10 mouse cellular contexts compared by ENCODE assay signal in genomic region chr8:124250785-124251184, GRCm38 (mm10). TPM values are rescaled to one million over a fixed set of nuclear protein-coding genes. Genes with fewer than 3 reads are reported as not detected.
A peak's percentile ranks its signal among the peaks of the same experiment; 100 is the strongest.
DNase-seq lines count a peak whose midpoint lies in the region; ATAC-seq and TF ChIP-seq lines count a peak whose summit lies in the region.
"Had no signal": no experiment of that assay in that cellular context is flagged by ENCODE, and none has a peak within 500 bp of the region (broad histone marks: within the 10 kb centered on the region; RNA-seq: fewer than 3 reads in every experiment).

No protein-coding gene starts in this region.

- H3K27me3 ChIP-seq in forebrain, embryonic 10.5 days (ENCODE audit: poor library complexity, severe bottlenecking) = no peaks in the 10 kb centered on the region
- no peaks in the 10 kb centered on the region for H3K27me3 ChIP-seq in forebrain, postnatal 0 days (ENCODE audit: insufficient read depth, low read length)
- H3K27me3 ChIP-seq in kidney, embryonic 14.5 days (ENCODE audit: control insufficient read depth, insufficient read depth, low read length) = no peaks in the 10 kb centered on the region
- no peaks in the 10 kb centered on the region for H3K27me3 ChIP-seq in lung, postnatal 0 days (replicated peaks; ENCODE audit: insufficient read depth, low read length)

- H3K4me3 ChIP-seq in forebrain, embryonic 10.5 days = no peak overlapping the region
- H3K4me3 ChIP-seq in forebrain, postnatal 0 days (ENCODE audit: low read depth, low read length) = no peak overlapping the region
- no peak overlapping the region for H3K4me3 ChIP-seq in kidney, embryonic 14.5 days (ENCODE audit: low read length)
- no peak overlapping the region for H3K4me3 ChIP-seq in lung, postnatal 0 days (ENCODE audit: low read depth, low read length)

- no peak for TF ChIP-seq CTCF in forebrain, postnatal 0 days (IDR thresholded peaks at IDR 0.05; ENCODE audit: low read depth)
- TF ChIP-seq CTCF in lung, postnatal 0 days (IDR thresholded peaks at IDR 0.05) = peak; percentile 28; the same call in 1 of the 2 replicates

- no peak overlapping the region for H3K4me2 ChIP-seq in forebrain, postnatal 0 days (ENCODE audit: low read depth)
- no peak overlapping the region for H3K4me2 ChIP-seq in kidney, embryonic 14.5 days (replicated peaks; ENCODE audit: low read depth, low read length)
- peak overlapping the region; percentile 22; the same call in 1 of the 2 replicates for H3K4me2 ChIP-seq in lung, postnatal 0 days (replicated peaks; ENCODE audit: low read depth, low read length)

- DNase-seq in forebrain, embryonic 10.5 days (ENCODE audit: extremely low spot score, low spot score) = no peak
- no peak for DNase-seq in forebrain, postnatal 0 days
- DNase-seq in adrenal gland, postnatal 10 days = peak; percentile 43
- peak; percentile 97 for DNase-seq in lung, postnatal 0 days (ENCODE audit: low spot score)
- DNase-seq in testis, postnatal 10 days (ENCODE audit: low spot score) = no peak
- no peak for DNase-seq in cerebellum, postnatal 25 days
- DNase-seq in right cerebral cortex, postnatal 4 days = no peak
- DNase-seq: midbrain, embryonic 14.5 days; thymus, adult 2 months had no signal

- H3K36me3 ChIP-seq in forebrain, embryonic 10.5 days (replicated peaks) = peaks cover 27% of the 10 kb centered on the region
- H3K36me3 ChIP-seq in forebrain, postnatal 0 days (ENCODE audit: insufficient read depth) = no peaks in the 10 kb centered on the region
- no peaks in the 10 kb centered on the region for H3K36me3 ChIP-seq in kidney, embryonic 14.5 days (ENCODE audit: control insufficient read depth, insufficient read depth, low read length)
- H3K36me3 ChIP-seq in lung, postnatal 0 days (ENCODE audit: insufficient read depth, low read length) = no peaks in the 10 kb centered on the region

- 44% methylated on average over 4 of the region's 4 CpGs for WGBS in forebrain, embryonic 10.5 days
- 38% methylated on average over 4 of the region's 4 CpGs for WGBS in forebrain, postnatal 0 days
- 9% methylated on average over 4 of the region's 4 CpGs for WGBS in kidney, embryonic 14.5 days
- WGBS in lung, postnatal 0 days = 28% methylated on average over 4 of the region's 4 CpGs

- peaks cover 26% of the 10 kb centered on the region for H3K4me1 ChIP-seq in forebrain, embryonic 10.5 days
- peaks cover 3% of the 10 kb centered on the region for H3K4me1 ChIP-seq in forebrain, postnatal 0 days (ENCODE audit: insufficient read depth)
- H3K4me1 ChIP-seq in kidney, embryonic 14.5 days (ENCODE audit: control insufficient read depth, insufficient read depth, low read length) = peaks cover 22% of the 10 kb centered on the region
- peaks cover 16% of the 10 kb centered on the region; the same call in 1 of the 2 replicates for H3K4me1 ChIP-seq in lung, postnatal 0 days (ENCODE audit: insufficient read depth, low read depth, low read length)

- peak; percentile 93 for TF ChIP-seq EP300 in lung, postnatal 0 days (IDR thresholded peaks at IDR 0.05)

- H3K27ac ChIP-seq in forebrain, embryonic 10.5 days = peak overlapping the region; percentile 80
- no peak overlapping the region for H3K27ac ChIP-seq in forebrain, postnatal 0 days (ENCODE audit: low read depth, low read length)
- H3K27ac ChIP-seq in kidney, embryonic 14.5 days (ENCODE audit: low read depth, low read length) = no peak overlapping the region; the same call in 1 of the 2 replicates
- peak overlapping the region; percentile 60 for H3K27ac ChIP-seq in lung, postnatal 0 days (ENCODE audit: low read length)

- no peak for ATAC-seq in forebrain, postnatal 0 days
- peak; percentile 72 for ATAC-seq in kidney, embryonic 14.5 days (ENCODE audit: low FRiP score, low TSS enrichment)
- peak; percentile 84 for ATAC-seq in lung, postnatal 0 days

- H3K9ac ChIP-seq in forebrain, postnatal 0 days = no peak overlapping the region
- H3K9ac ChIP-seq in kidney, embryonic 14.5 days (ENCODE audit: low read depth, low read length) = peak overlapping the region; percentile 3; the same call in 1 of the 2 replicates
- no peak overlapping the region for H3K9ac ChIP-seq in lung, postnatal 0 days (replicated peaks; ENCODE audit: low read depth)

- no peaks in the 10 kb centered on the region for H3K9me3 ChIP-seq in forebrain, embryonic 10.5 days
- no peaks in the 10 kb centered on the region for H3K9me3 ChIP-seq in forebrain, postnatal 0 days (ENCODE audit: low read length)
- H3K9me3 ChIP-seq in kidney, embryonic 14.5 days (ENCODE audit: control insufficient read depth, low read length) = no peaks in the 10 kb centered on the region
- no peaks in the 10 kb centered on the region for H3K9me3 ChIP-seq in lung, postnatal 0 days (ENCODE audit: low read length)

RNA-seq across cellular contexts. Expression of gene Galnt2, which starts 19.6 kb away (rescaled TPM):
- polyA plus RNA-seq in forebrain, embryonic 10.5 days (2016; fragmentation: Nextera tagmentation; extraction: Ambion mirVana) = 40.7 and 40.9 TPM in 2 replicates
- 55.4 and 55.5 TPM in 2 replicates for total RNA-seq in forebrain, postnatal 0 days (2014; rRNA removed)
- 58.2 and 63.1 TPM in 2 replicates for polyA plus RNA-seq in forebrain, postnatal 0 days (2015; fragmentation: Nextera tagmentation; extraction: Ambion mirVana)
- total RNA-seq in adrenal gland, postnatal 10 days (2021) = 10 to 100 TPM; 60.1 to 67.6 TPM
- polyA plus RNA-seq in kidney, embryonic 14.5 days (2014; fragmentation: Nextera tagmentation; extraction: Ambion mirVana) = 41.6 and 57.7 TPM in 2 replicates
- polyA plus RNA-seq in lung, postnatal 0 days (2015; fragmentation: Nextera tagmentation; extraction: Ambion mirVana) = 54.3 and 66.2 TPM in 2 replicates

Comparison
In these comparisons a context has a peak if more than half of its experiments do, and no peak if none do; other contexts are left out.
1. H3K27ac ChIP-seq: peak in forebrain, embryonic 10.5 days (single experiment) and lung, postnatal 0 days (single experiment); none in forebrain, postnatal 0 days (single experiment) and kidney, embryonic 14.5 days (single experiment).
2. DNase-seq: peak in adrenal gland, postnatal 10 days (single experiment) and lung, postnatal 0 days (single experiment); none in forebrain, embryonic 10.5 days (single experiment), forebrain, postnatal 0 days (single experiment), testis, postnatal 10 days (single experiment), cerebellum, postnatal 25 days (0 of 2) and right cerebral cortex, postnatal 4 days (single experiment).